Mouse (Mus musculus) Patski (cell line): ENCODE data around the gene Gm20388. TPM values are rescaled to one million over a fixed set of nuclear protein-coding genes. Genes with fewer than 3 reads are reported as not detected.

Experiments used
- ATAC-seq: fragments of 100-300 bp; one replicate; pipeline ENCODE4 v1.8.0; 2021
- CTCF ChIA-PET: fragments of 350-600 bp; sonication (Branson Sonifier 250); formaldehyde crosslinking; loops from one replicate; lab custom pipeline; 2022; ENCODE audit warnings: inconsistent platforms; lab: Charles Lee
- POLR2A ChIA-PET: fragments of 350-600 bp; sonication (Branson Sonifier 250); formaldehyde crosslinking; loops from one replicate; lab custom pipeline; 2022; ENCODE audit warnings: antibody characterized with exemption, inconsistent platforms; lab: Charles Lee
- DNase-seq: peaks from one replicate; pipeline ENCODE4 v3.0.0-alpha.2; 2011; ENCODE audit warnings: low read depth, low spot score
- H3K27me3 ChIP-seq: fragments of 371-371 bp; one replicate; pipeline ENCODE4 v1.5.1; 2021
- CTCF ChIP-seq: fragments of 100-300 bp; IDR thresholded peaks from one replicate; pipeline ENCODE4 v1.5.1; 2021
- in situ Hi-C: fragments of 300-500 bp; cut with MboI; formaldehyde crosslinking; loops from 3 replicates; pipeline ENCODE4 v1.11.1; 2018; ENCODE audit warnings: low pct_unique_long_range_greater_than_20kb, mixed read lengths
- polyA plus RNA-seq: library from polyadenylated mRNA; unstranded; gene quantifications from one replicate; pipeline ENCODE4 v1.2.3, GENCODE M21; 2021

The Gm20388 gene
- polyA plus RNA-seq, 1 experiment from 2014 or later = 86.7 TPM

DNA sequence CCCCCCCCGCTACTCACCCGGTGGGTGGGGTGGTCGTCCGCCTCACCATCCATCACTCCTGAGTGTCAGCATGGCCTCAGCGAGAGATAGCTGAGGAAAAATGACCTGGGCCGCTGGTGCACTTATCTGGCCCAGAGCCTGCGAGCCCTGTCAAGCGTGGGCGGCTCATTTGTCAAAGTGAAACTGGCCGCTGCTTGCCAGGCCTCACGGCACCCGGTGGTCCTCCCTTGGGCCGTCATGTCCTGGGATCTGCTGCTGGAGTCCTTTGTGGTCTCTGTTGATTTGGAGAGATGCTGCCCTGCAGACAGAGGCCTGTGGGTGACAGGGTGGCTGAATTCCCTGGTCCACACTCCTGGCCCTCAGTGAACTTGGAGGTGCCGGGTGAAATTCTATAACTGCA lies 921.4 kb downstream of the Gm20388 start:
- ATAC-seq = no peak
- CTCF ChIA-PET = no interaction called here

GRCm38 (mm10) chr8:120833196-120833595 lies 922.6 kb downstream of the Gm20388 start:
- ChIA-PET CTCF (no interaction called here), POLR2A (no interaction called here)
- DNase-seq (no peak), ATAC-seq (no peak)
- peaks cover 22% of the 10 kb centered on the region for H3K27me3 ChIP-seq
- in situ Hi-C loops = no loop called here
- TF ChIP-seq CTCF = no peak

More for the DNA sequence above, 921.4 kb downstream of the Gm20388 start:
- H3K27me3 ChIP-seq = peaks cover 19% of the 10 kb centered on the region
- POLR2A ChIA-PET = no interaction called here
- in situ Hi-C loops = no loop called here
- no peak for DNase-seq
- no peak for TF ChIP-seq CTCF

- no peak for ATAC-seq
- H3K27me3 ChIP-seq = peaks cover 37% of the 10 kb centered on the region
- ChIA-PET CTCF (no interaction called here), POLR2A (no interaction called here)
- no peak for TF ChIP-seq CTCF
- in situ Hi-C loops = no loop called here
- no peak for DNase-seq
Measured at GRCm38 (mm10) chr8:120839031-120839430, 928.4 kb downstream of the Gm20388 start.

DNA sequence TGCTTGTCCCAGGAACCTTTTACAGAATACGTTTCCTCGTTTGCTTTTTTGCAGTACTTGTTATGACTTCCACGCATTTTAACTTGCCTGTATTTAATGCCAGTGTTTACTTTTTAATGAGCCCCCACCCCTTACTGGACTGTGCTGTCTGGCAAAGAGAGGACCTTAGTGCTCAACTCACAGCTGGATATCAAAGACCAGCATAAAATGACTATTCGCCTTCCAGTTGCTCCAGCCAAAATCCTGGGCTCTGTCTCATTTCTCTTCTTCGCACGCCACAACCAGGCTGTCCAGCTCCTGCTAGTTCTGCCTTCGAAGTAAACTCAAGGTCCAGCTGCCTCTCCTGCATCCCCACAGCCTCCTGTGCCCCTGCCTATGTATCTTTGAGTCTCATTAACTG lies 932.4 kb downstream of the Gm20388 start:
- ChIA-PET CTCF (no interaction called here), POLR2A (no interaction called here)
- H3K27me3 ChIP-seq = peaks cover 35% of the 10 kb centered on the region
- ATAC-seq (no peak), DNase-seq (no peak)
- in situ Hi-C loops = no loop called here
- TF ChIP-seq CTCF = no peak

- ATAC-seq (no peak), DNase-seq (no peak)
- no peak for TF ChIP-seq CTCF
- in situ Hi-C loops = no loop called here
- ChIA-PET POLR2A (no interaction called here), CTCF (no interaction called here)
- H3K27me3 ChIP-seq = peaks cover 26% of the 10 kb centered on the region
Measured at GRCm38 (mm10) chr8:120846018-120846417, 935.4 kb downstream of the Gm20388 start.

DNA sequence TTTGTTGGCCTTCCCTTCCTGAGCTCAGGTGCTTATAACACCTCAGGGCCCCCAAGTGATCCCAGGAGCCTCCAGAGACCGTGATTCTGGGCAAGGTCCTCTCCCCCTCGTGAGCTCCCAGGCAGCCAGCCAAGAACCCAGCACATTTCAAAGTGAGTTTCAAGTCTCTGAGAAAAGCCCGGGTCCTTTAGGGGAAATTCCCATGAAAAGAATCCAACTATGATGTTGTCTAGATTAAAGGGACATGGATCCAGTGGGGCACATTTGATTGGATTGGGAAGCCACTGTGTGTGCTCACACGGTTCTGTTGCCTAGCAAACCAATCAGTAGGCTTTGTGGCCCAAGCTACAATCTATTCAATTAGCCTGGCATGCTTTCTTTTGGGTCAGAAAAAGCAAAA lies 936.6 kb downstream of the Gm20388 start:
- CTCF ChIA-PET = no interaction called here
- ATAC-seq = no peak
- peaks cover 26% of the 10 kb centered on the region for H3K27me3 ChIP-seq
- no peak for TF ChIP-seq CTCF
- no peak for DNase-seq
- POLR2A ChIA-PET = interaction anchor here (0.5 kb wide), 1 partner anchor 186 kb away, joined by 4 read pairs; no protein-coding TSS in a partner anchor
- in situ Hi-C loops = no loop called here

DNA sequence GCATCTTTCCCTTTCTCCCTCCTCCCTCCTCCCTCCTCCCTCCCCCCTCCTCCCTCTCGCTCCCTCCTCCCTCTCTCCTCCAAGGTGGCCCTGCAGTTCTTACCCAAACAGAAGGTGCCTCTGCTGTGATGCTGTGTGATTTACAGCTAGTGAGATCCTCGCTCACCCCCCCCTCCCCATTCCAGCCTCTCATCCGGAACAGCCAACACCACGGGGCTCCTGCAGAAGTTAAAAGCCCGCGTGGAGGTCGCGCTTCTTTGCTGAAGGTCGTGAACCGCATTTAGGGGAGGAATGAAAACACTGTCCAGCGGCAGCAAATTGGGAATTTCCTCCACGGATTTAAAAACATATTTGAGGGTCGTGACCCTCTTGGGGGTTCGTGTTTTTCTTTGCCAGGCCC lies 937.1 kb downstream of the Gm20388 start:
- peaks cover 24% of the 10 kb centered on the region for H3K27me3 ChIP-seq
- no peak for ATAC-seq
- in situ Hi-C loops = no loop called here
- POLR2A ChIA-PET = no interaction called here
- no peak for TF ChIP-seq CTCF
- no peak for DNase-seq
- CTCF ChIA-PET = no interaction called here

DNA sequence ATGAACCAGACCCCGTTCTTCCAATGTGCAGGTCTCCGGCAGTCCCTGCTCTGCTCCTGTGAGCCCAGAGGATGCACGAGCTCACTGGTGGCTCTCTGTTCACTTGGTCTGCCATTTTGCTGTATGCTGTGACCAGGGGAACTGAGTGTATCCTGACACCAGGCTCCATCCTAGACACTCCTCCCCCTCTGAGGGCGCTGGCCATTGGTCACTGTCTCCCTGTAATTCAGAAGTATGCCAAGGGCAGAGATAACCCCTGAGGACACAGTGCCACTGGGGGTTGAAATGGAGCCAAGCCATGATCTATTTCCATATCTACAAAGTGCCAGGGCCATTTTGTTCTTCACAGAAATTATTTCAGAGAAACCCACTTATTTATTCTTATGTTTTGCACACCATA lies 937.8 kb downstream of the Gm20388 start:
- DNase-seq = no peak
- POLR2A ChIA-PET = no interaction called here
- ATAC-seq = no peak
- in situ Hi-C loops = no loop called here
- TF ChIP-seq CTCF = no peak
- H3K27me3 ChIP-seq = peaks cover 19% of the 10 kb centered on the region
- CTCF ChIA-PET = no interaction called here

- ChIA-PET POLR2A (no interaction called here), CTCF (no interaction called here)
- in situ Hi-C loops = no loop called here
- ATAC-seq (no peak), DNase-seq (no peak)
- no peak for TF ChIP-seq CTCF
- peaks cover 14% of the 10 kb centered on the region for H3K27me3 ChIP-seq
Measured at GRCm38 (mm10) chr8:120851411-120851810, 940.8 kb downstream of the Gm20388 start.

GRCm38 (mm10) chr8:120859881-120860280 lies 949.2 kb downstream of the Gm20388 start:
- in situ Hi-C loops = no loop called here
- no peak for TF ChIP-seq CTCF
- ChIA-PET POLR2A (no interaction called here), CTCF (no interaction called here)
- DNase-seq = no peak
- peaks cover 26% of the 10 kb centered on the region for H3K27me3 ChIP-seq
- no peak for ATAC-seq

DNA sequence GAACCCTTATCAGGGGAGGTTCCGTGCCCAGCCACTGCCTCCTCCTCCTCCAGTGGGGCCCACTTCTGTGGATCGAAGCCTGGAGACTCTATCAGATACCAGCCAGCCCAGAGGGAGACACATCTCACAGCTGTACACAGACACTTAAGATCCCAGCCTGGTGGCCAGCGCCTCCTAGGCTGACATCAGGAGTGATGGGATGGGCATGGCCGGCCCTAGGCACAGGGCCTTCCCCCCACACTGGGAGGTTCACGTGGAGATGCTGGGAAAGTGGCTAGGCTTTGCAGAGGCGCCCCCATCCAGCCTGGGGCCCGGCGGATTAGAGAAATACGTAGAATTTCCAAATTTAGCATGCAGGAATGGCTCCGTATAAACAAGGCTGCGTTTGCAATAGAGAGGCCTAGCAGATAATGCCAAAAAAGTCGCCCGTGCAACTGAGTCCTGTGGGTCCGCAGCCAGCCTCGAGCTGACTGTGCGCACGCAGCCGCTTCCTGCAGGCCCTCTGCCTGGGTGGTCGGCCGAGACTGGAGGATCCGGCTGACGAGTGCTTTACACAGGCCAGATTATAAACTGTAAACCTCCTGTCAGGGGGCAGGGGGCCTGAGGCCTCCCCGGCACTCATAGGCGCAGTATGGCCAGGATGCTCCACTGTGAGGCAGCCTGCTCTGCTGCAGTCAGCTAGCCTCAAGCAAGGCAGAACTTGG lies 949.9 kb downstream of the Gm20388 start:
- ChIA-PET CTCF (no interaction called here), POLR2A (no interaction called here)
- DNase-seq = no peak
- ATAC-seq = no peak
- no peak for TF ChIP-seq CTCF
- in situ Hi-C loops = no loop called here
- H3K27me3 ChIP-seq = peaks cover 26% of the 10 kb centered on the region

GRCm38 (mm10) chr8:120863683-120864082 lies 953.0 kb downstream of the Gm20388 start:
- no peak for ATAC-seq
- CTCF ChIA-PET = no interaction called here
- peaks cover 11% of the 10 kb centered on the region for H3K27me3 ChIP-seq
- in situ Hi-C loops = no loop called here
- no peak for DNase-seq
- TF ChIP-seq CTCF = no peak
- POLR2A ChIA-PET = no interaction called here
